Mouse (Mus musculus): Measurements from ENCODE around the gene Ints7.

Ints7 gene

GRCm38 (mm10) chr1:191584483-191584882 lies 9.0 kb downstream of the Ints7 start:
- DNase-seq (ENCODE audit: low read depth, low spot score) = no peak

DNA sequence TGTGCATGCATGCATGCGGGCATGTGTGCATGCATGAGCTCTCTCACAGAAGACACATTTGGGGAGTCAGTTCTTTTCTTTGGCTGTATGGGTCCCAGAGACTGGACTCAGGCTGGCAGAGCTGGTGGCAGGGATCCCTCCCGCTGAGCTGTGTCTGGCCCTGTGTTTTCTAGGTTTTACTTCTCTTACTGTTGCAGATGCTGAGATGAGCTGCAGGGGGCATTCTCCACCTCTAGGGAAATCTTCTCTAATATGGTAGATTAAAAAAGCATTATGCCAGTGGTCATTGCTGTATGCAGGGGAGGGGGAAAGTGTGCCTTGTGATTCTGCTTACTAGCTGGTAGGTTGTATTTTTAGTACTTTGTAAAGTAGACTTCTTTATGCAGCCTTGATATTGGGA lies 10.3 kb downstream of the Ints7 start:
- no peak for DNase-seq (ENCODE audit: low read depth, low spot score)

- no peak for DNase-seq (ENCODE audit: low read depth, low spot score)
Observed at GRCm38 (mm10) chr1:191587062-191587461, 11.6 kb downstream of the Ints7 start.

GRCm38 (mm10) chr1:191588749-191589148 lies 13.3 kb downstream of the Ints7 start:
- no peak for DNase-seq (ENCODE audit: low read depth, low spot score)

DNA sequence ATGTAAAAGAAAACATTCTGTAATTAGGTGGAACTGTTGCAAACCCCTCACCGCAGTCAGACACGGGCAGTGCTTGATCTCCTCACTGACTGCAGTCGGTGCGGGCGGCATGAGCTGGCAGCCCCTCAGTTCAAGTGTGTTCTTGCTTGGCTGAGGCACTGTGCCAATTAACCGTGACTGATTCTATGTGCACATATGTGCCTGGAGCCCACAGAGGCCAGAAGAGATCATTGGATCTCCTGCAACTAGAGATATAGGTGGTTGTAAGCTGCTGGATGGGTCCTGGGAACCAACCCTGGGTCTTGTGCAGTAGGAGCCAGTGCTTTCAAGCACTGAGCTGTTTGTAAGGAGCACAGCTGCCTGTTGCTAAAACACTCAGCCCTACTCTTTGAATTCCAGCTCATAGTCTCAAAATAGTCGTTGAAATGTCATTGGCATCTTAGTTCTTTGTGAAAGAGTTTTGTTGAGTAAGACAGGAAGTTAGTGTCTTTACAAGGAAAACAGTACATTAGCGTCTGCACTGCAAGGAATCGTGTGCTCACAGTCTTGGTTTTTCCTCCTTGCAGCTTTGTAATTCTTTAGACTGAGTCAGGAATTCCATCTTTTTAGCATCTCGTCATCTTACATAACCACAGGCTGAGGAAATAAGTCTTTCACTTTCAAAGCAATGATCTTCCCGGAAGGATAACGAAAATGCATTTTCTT lies 16.7 kb downstream of the Ints7 start:
- peak; percentile 80 for DNase-seq (ENCODE audit: low read depth, low spot score)

DNA sequence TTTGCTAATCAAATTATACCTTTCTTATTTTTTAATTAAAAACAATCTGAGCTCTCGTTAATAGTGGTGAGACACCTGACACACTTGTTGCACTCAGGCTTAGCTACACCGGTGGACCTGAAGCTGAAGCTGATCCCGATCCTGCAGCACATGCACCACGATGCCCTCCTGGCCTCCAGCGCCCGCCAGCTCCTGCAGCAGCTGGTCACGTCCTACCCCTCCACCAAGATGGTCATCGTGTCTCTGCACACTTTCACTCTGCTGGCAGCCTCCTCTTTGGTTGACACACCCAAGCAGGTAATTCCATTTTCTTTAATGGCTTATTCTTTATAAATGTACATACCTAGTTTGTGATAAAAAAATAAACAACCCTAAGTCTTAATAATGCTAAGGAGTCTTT lies 20.6 kb downstream of the Ints7 start:
- DNase-seq (ENCODE audit: low read depth, low spot score) = no peak

GRCm38 (mm10) chr1:191599210-191599609 lies 23.8 kb downstream of the Ints7 start:
- DNase-seq (ENCODE audit: low read depth, low spot score) = no peak

GRCm38 (mm10) chr1:191604690-191605089 lies 29.3 kb downstream of the Ints7 start:
- DNase-seq (ENCODE audit: low read depth, low spot score) = peak; percentile 54

DNA sequence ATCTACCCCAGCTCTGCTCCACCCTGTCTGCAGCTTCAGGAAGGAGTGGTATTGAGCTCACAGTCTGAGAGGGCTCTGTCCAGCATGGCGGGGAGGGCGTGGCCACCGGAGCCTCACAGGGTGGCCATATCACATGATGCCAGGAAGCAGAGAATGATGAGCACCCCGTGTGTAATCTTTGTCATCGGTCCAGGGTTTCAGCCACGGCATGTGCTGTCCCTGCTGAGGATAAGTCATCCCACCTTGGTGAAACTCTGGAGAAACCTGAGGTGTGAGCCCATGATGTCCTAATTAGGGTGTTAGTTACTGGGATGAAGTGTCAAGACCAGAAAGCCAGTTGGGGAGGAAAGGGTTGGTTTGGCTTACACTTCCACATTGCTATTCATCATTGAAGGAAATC lies 33.6 kb downstream of the Ints7 start:
- no peak for DNase-seq (ENCODE audit: low read depth, low spot score)

DNA sequence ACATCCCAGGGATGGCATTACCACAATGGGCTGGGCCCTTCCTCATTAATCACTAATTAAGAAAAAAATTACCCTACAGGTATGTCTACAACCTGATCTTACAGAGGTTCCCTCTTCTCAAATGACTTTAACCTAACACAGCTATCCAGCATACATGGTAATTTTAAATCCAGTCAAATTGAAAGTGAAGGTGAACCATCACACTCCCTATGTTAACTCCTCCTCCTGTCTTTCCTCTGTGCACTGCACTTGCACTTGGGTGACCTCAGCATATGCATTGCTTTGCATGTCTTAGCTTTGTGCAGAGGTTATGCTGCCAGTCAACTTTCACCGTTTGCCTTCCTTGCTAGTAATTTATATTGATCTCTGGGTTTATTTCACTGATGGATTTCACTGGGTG lies 34.1 kb downstream of the Ints7 start:
- DNase-seq (ENCODE audit: low read depth, low spot score) = no peak

- DNase-seq (ENCODE audit: low read depth, low spot score) = peak; percentile 87
Observed at GRCm38 (mm10) chr1:191610357-191610756, 34.9 kb downstream of the Ints7 start.

DNA sequence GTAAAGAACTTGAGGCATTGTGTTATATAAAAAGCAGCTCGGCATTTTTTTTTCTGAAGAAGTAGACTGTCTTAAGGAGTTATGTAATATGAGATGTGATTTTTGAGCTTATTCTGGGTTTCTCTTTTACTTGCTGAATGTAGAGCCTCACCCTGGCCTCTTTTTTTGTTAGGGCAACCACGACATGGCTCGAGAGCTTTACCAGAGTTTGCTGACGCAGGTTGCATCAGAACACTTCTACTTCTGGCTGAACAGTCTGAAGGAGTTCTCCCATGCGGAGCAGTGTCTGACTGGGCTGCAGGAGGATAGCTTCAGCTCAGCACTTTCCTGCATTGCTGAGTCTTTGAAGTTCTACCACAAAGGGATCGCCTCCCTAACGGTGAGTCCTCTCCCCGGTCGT lies 36.2 kb downstream of the Ints7 start:
- peak; percentile 72 for DNase-seq (ENCODE audit: low read depth, low spot score)

DNA sequence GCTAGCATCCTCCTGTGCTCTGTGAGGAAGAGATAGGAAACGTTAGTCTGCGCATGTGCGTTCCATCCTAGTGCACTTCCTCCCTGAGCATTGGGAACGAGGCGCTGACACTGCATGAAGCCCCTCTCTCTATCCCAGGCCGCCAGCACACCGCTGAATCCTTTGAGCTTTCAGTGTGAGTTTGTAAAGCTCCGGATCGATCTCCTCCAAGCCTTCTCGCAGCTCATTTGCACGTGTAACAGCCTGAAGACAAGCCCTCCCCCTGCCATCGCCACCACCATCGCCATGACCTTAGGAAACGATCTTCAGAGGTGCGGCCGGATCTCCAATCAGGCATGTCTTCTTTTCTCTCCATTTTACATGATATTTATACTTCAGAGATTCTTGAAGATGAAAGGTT lies 37.4 kb downstream of the Ints7 start:
- DNase-seq (ENCODE audit: low read depth, low spot score) = no peak

- DNase-seq (ENCODE audit: low read depth, low spot score) = no peak
Observed at GRCm38 (mm10) chr1:191616245-191616644, 40.8 kb downstream of the Ints7 start.

DNA sequence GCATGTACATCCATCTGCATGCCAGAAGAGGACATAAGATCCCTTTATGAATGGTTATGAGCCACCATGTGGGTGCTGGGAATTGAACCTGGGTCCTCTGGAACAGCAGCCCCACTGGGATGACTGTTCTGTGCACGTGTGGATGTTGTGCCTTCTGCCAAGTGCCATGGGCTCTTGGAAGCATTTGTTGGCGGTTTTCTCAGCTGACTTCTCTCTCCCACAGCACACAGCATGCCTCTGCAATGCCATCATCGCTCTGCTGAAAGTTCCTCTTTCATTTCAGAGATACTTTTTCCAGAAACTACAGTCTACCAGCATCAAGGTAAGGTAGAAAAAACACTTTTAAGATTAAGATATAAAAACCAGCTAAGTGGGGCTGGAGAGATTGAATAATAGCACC lies 42.2 kb downstream of the Ints7 start:
- DNase-seq (ENCODE audit: low read depth, low spot score) = no peak

DNA sequence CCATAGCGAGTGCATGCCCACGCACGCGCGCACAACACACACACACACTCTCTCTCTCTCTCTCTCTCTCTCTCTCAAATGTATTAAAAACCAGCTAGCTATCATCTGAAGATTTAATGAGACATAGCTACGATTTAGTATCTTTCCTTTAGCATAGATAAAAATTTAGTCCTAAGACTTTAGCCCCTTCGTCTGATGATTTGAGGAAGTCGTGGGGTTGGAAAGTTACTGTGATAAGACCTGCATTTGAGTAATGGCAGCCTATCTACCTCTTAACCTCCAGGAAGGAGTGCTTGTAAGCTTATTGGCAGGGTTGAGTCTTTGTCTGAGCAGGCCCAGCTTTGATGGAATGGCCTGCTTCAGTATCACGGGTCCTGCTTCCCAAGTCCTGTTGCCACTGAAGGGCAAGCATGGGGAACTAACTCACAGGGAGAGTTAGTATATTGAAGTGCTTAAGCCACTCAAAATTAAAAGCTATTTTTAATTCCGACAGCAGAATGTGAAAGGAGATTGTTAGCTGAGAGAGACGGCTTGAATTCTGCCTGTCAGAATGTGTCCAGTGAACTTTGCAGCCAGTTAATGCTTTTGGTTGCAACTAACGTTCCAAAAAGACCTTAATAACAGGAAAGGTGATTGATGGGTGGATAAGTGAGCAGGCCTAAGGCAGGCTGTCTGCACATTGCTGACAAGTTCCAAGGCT lies 42.8 kb downstream of the Ints7 start:
- no peak for DNase-seq (ENCODE audit: low read depth, low spot score)

GRCm38 (mm10) chr1:191621096-191621495 lies 45.7 kb downstream of the Ints7 start:
- no peak for DNase-seq (ENCODE audit: low read depth, low spot score)

GRCm38 (mm10) chr1:191622801-191623200 lies 47.4 kb downstream of the Ints7 start:
- no peak for DNase-seq (ENCODE audit: low read depth, low spot score)

DNA sequence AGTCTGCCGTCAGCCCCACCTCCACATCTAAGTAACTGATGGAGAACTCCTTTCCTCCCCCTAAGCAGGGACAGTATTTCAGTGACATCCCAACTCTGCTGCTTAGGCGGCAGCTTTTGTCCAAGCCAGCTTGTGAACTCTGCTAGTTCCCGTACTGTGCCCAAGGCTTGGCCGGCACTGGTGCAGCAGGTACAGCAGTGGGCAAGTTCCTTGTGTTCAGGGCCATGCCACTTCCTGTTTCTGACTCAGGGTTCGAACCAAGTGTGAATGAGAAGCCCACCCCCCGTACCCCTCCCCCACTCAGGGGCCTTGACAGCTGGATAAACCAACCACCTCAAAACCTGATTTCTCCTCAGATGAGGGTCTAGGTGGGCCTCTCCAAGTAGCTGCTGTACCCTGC lies 49.1 kb downstream of the Ints7 start:
- no peak for DNase-seq (ENCODE audit: low read depth, low spot score)

DNA sequence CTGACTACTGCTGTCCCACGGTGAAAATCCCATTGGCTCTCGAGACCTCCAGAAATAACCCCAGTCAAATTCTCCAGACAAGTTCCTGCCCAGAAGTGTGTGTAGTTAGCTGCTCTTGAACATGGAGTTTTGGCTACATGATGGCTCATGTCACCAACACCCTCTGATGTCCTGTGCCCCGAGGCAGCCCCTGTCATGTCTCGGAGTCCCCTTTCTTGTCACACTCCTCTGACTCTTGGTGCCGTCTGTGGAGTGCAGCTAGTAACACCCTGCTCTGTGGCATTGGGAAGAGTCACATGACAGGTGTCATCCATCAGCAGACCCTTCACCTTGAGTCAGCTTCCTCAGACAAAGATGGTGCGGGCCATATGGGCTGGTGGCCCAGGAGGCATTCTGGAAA lies 49.6 kb downstream of the Ints7 start:
- no peak for DNase-seq (ENCODE audit: low read depth, low spot score)

- DNase-seq (ENCODE audit: low read depth, low spot score) = no peak
Observed at GRCm38 (mm10) chr1:191625620-191626019, 50.2 kb downstream of the Ints7 start.

DNA sequence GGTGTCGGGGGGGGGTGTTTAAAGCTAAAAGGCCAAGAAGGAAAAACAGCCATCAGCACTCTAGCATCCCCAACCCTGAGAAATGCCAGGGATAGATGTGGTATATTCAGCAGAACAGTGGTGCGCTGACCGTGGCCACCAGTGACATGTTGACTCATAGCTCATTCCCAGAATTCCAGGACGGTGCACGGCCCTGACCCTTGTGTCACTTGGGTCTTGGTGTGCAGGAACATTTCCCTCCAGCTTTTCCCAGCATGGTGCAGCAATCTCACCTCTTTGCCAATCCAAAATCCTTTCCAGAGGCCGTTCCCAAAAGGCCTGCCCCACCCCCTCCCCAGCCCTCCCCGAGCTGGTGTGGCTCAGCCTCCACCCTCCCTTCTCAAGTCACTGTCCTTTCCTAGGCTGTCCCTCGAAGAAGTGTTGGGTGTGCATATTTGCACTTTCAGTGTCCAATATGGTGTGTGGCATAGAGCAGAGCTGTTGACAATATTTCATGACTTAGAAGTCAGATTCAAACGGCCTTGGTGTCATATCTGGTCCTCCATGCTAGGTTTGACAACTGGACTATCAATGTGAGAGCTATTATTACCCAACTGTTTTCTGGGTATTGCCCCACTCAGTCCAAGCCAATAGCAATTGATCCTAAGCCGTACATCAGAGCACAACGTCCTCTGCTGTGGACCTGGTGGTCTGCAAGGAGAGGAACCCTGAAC lies 53.2 kb downstream of the Ints7 start:
- no peak for DNase-seq (ENCODE audit: low read depth, low spot score)

- DNase-seq (ENCODE audit: low read depth, low spot score) = no peak
Observed at GRCm38 (mm10) chr1:191629170-191629636, 53.8 kb downstream of the Ints7 start.

Measured in telencephalon, adult 2 months (tissue).